Mouse (Mus musculus) liver, embryonic 14.5 days (tissue): ENCODE results near the gene Nos1ap.

Experiments
- CTCF ChIP-seq: IDR thresholded peaks from 2 replicates; pipeline ENCODE4 v1.5.1; 2016; ENCODE audit warnings: antibody characterized with exemption, low read depth, control low read depth
- EP300 ChIP-seq: IDR thresholded peaks from 2 replicates; pipeline ENCODE4 v1.6.1; 2016; ENCODE audit warnings: antibody characterized with exemption, low read depth

DNA sequence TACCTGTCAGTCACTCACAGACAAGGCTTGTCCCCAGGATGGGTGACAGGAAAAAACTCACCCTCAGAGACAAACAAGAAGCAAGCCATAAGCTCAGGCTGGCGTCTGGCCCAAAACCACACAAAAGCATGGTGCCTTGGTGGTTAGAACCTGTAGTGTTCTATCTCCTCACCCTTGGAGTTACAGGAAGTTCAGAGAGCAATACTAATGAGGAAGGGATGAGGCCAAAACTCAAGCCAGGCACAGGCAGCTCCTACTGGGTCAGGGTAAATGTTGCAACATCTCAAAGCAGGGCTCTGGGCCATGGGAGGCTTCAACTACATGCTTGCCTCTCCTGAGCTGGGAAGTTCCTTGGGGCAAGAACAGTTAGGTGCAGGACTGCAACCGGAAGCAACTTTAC is 54.4 kb downstream of the Nos1ap start:
- TF ChIP-seq EP300 (no peak), CTCF (no peak)
